Mouse (Mus musculus): ENCODE results near the gene Rnf150.

DNA sequence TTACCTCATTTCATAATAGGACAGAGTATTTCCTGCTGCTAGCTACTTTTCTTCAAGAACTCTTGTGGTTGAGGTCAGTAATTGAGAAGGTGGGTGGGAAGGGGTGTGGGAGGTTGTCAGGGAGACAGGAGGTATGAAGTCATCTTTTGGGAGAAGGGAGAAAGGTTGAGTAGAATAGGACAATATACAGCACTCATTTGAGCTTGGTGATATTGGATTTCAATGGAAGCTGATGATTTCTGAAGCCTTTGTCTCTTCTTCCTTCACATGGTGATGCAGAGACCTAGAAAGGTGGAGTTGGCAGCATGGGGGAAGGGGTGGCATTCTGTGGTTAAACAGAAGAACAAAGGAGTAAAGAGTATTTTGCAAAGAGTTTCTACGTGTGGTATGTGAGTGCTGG lies 119.7 kb downstream of the Rnf150 start:
- TF ChIP-seq ZC3H11A (IDR thresholded peaks at IDR 0.05; ENCODE audit: borderline replicate concordance, low read depth, low read length) (no peak), CHD2 (IDR thresholded peaks at IDR 0.05; ENCODE audit: low read depth, low read length) (no peak), HCFC1 (IDR thresholded peaks at IDR 0.05; ENCODE audit: borderline replicate concordance, insufficient read depth, low read length) (no peak), ZNF384 (IDR thresholded peaks at IDR 0.05; ENCODE audit: low read depth, low read length) (no peak)
